ENCODE assay signal across 8 mouse cellular contexts in genomic region chr6:121109998-121110603, GRCm38 (mm10). TPM values are rescaled to one million over a fixed set of nuclear protein-coding genes. Genes with fewer than 3 reads are reported as not detected.
DNase-seq lines count a peak whose midpoint lies in the region; ATAC-seq lines count a peak whose summit lies in the region.

No protein-coding gene starts in this region.

- H3K36me3 ChIP-seq in heart, embryonic 13.5 days, result peaks cover 18% of the 10 kb centered on the region
- peaks cover 26% of the 10 kb centered on the region for H3K36me3 ChIP-seq in liver, embryonic 12.5 days
- no peaks in the 10 kb centered on the region; the same call in 1 of the 2 replicates for H3K36me3 ChIP-seq in stomach, embryonic 15.5 days

- no peaks in the 10 kb centered on the region for H3K27me3 ChIP-seq in heart, embryonic 13.5 days (replicated peaks)
- no peaks in the 10 kb centered on the region for H3K27me3 ChIP-seq in liver, embryonic 12.5 days (replicated peaks)
- no peaks in the 10 kb centered on the region for H3K27me3 ChIP-seq in stomach, embryonic 15.5 days (replicated peaks)

- peaks cover 70% of the 10 kb centered on the region for H3K4me1 ChIP-seq in heart, embryonic 13.5 days
- H3K4me1 ChIP-seq in liver, embryonic 12.5 days, result peaks cover 77% of the 10 kb centered on the region
- H3K4me1 ChIP-seq in stomach, embryonic 15.5 days, result 0 out of 2 replicates have a peak, but pooled peaks cover 5% of the 10 kb centered on the region

- DNase-seq in CD4-positive helper T cell, adult 2 months (ENCODE audit: low read depth, low spot score), result peak; percentile 89
- DNase-seq in brain, embryonic 18.5 days (ENCODE audit: low read depth, low spot score), result peak; percentile 95
- DNase-seq in kidney, postnatal 10 days, result peak; percentile 92
- peak; percentile 25 to 74 for DNase-seq in natural killer cell, adult 2 months (ENCODE audit: low spot score in 2 of 2)

- H3K4me2 ChIP-seq in heart, embryonic 13.5 days, result peak overlapping the region; percentile 81
- peak overlapping the region; percentile 85 for H3K4me2 ChIP-seq in liver, embryonic 12.5 days
- peak overlapping the region; percentile 84 for H3K4me2 ChIP-seq in stomach, embryonic 15.5 days

- peak overlapping the region; percentile 94 for H3K4me3 ChIP-seq in heart, embryonic 13.5 days
- peak overlapping the region; percentile 97 for H3K4me3 ChIP-seq in liver, embryonic 12.5 days
- H3K4me3 ChIP-seq in stomach, embryonic 15.5 days (replicated peaks), result peak overlapping the region; percentile 83

- peak overlapping the region; percentile 93 for H3K27ac ChIP-seq in heart, embryonic 13.5 days (replicated peaks)
- peak overlapping the region; percentile 94 for H3K27ac ChIP-seq in liver, embryonic 12.5 days
- H3K27ac ChIP-seq in stomach, embryonic 15.5 days, result peak overlapping the region; percentile 84

- peak overlapping the region; percentile 95 for H3K9ac ChIP-seq in heart, embryonic 13.5 days
- H3K9ac ChIP-seq in liver, embryonic 12.5 days, result peak overlapping the region; percentile 99
- H3K9ac ChIP-seq in stomach, embryonic 15.5 days, result peak overlapping the region; percentile 89

- ATAC-seq in erythroid progenitor cell, adult 5-6 weeks (replicated peaks; ENCODE audit: low FRiP score, poor library complexity, severe bottlenecking), result peak; percentile 87
- ATAC-seq in heart, embryonic 13.5 days (ENCODE audit: extremely low read depth, insufficient number of reproducible peaks, low FRiP score, low TSS enrichment), result peak; percentile 95
- peak; percentile 91 for ATAC-seq in liver, embryonic 12.5 days
- peak; percentile 97 for ATAC-seq in stomach, embryonic 15.5 days (ENCODE audit: insufficient read depth, low FRiP score, low read depth)

- no peaks in the 10 kb centered on the region for H3K9me3 ChIP-seq in heart, embryonic 13.5 days
- H3K9me3 ChIP-seq in liver, embryonic 12.5 days (replicated peaks), result no peaks in the 10 kb centered on the region
- H3K9me3 ChIP-seq in stomach, embryonic 15.5 days, result no peaks in the 10 kb centered on the region

- under 1% methylated on average over 42 of the region's 42 CpGs for WGBS in heart, embryonic 13.5 days
- under 1% methylated on average over 37 of the region's 42 CpGs for WGBS in liver, embryonic 12.5 days (ENCODE audit: insufficient replicate concordance)
- WGBS in stomach, embryonic 15.5 days, result under 1% methylated on average over 39 of the region's 42 CpGs

RNA-seq across cellular contexts. Expression of gene Mical3, which starts 20.7 kb away (rescaled TPM):
- 168 and 179 TPM in 2 replicates for total RNA-seq in erythroid progenitor cell, adult 5-6 weeks (2015; ENCODE audit: low replicate concordance)
- total RNA-seq in erythroid progenitor cell, adult 5-6 weeks (2017; ENCODE audit: low replicate concordance), result 159 and 259 TPM in 2 replicates
- polyA plus RNA-seq in heart, embryonic 13.5 days (2015; fragmentation: Nextera tagmentation; extraction: Ambion mirVana), result 28.2 and 29.2 TPM in 2 replicates
- polyA plus RNA-seq in liver, embryonic 12.5 days (2016; fragmentation: Nextera tagmentation; extraction: Ambion mirVana), result 12.8 and 13.7 TPM in 2 replicates
- polyA plus RNA-seq in stomach, embryonic 15.5 days (2015; fragmentation: Nextera tagmentation; extraction: Ambion mirVana), result 10.7 and 11.7 TPM in 2 replicates

Comparison
In these comparisons a context has a peak if more than half of its experiments do, and no peak if none do; other contexts are left out.
1. Peak in every context shown above with its lines: DNase-seq, ATAC-seq, H3K4me3 ChIP-seq and H3K27ac ChIP-seq.